Mouse (Mus musculus) liver, adult 2 months (tissue): ENCODE measurements at regions not wholly inside any gene's neighbourhood (a gene's known extent, or its start where the extent isn't known, plus 50 kb on each side); places are given as distances from the start of the nearest gene placed in this dataset.

Experiments used
- CTCF ChIP-seq: fragments of 200-500 bp; IDR thresholded peaks from 2 replicates; pipeline ENCODE4 v1.5.1; 2011; ENCODE audit warnings: low read depth, low read length, control low read depth
- POLR2A ChIP-seq: fragments of 200-500 bp; IDR thresholded peaks from 2 replicates; pipeline ENCODE4 v1.6.1; 2011; ENCODE audit warnings: low read length, control low read depth; ENCODE audit not compliant: insufficient read depth; ENCODE audit errors: extremely low read depth

GRCm38 (mm10) chr7:36538111-36538510, 159.8 kb upstream of the Tshz3 start:
- TF ChIP-seq CTCF: no peak
- TF ChIP-seq POLR2A: no peak
